Mouse (Mus musculus) bone marrow, adult 2 months (tissue): ENCODE measurements around the gene Pde8a. TPM values are rescaled to one million over a fixed set of nuclear protein-coding genes. Genes with fewer than 3 reads are reported as not detected.

Experiments used
- H3K27ac ChIP-seq: fragments of 200-500 bp; 2 replicates; pipeline ENCODE4 v1.5.1; 2012; ENCODE audit warnings: low read depth, mild to moderate bottlenecking, control low read depth, inconsistent platforms, low read length; ENCODE audit not compliant: control insufficient read depth, poor library complexity, insufficient read depth
- H3K4me1 ChIP-seq: fragments of 200-500 bp; 2 replicates; pipeline ENCODE4 v1.6.1; 2011; ENCODE audit warnings: low read length; ENCODE audit not compliant: control insufficient read depth, insufficient read depth
- H3K4me3 ChIP-seq: fragments of 200-500 bp; replicated peaks from 2 replicates; pipeline ENCODE3; 2011; ENCODE audit warnings: mild to moderate bottlenecking, low read depth, low read length, control low read depth; ENCODE audit not compliant: control insufficient read depth
- CTCF ChIP-seq: fragments of 200-500 bp; IDR thresholded peaks from 2 replicates; pipeline ENCODE4 v1.5.1; 2011; ENCODE audit warnings: low read length, control low read depth; ENCODE audit not compliant: control insufficient read depth, insufficient read depth
- POLR2A ChIP-seq: fragments of 200-500 bp; IDR thresholded peaks from 2 replicates; pipeline ENCODE4 v1.6.1; 2011; ENCODE audit warnings: low read depth, mild to moderate bottlenecking, control low read depth, low read length, borderline replicate concordance; ENCODE audit not compliant: control insufficient read depth
- WGBS: fragments of 180-500 bp; shearing (Covaris S2); methylation state at CpG from one replicate; pipeline ENCODE4 v1.1.7; 2018; 5-methylcytosine and 5-hydroxymethylcytosine counted together
- polyA plus RNA-seq: library from polyadenylated mRNA; stranded (reverse); fragments of >200 nt; gene quantifications from 2 replicates; pipeline ENCODE4 v1.2.4, GENCODE M21; 2011; ENCODE audit warnings: low replicate concordance; ENCODE audit not compliant: missing spikeins, insufficient read depth, insufficient read length

The Pde8a gene
- polyA plus RNA-seq, 1 experiment, result 6.7 TPM

GRCm38 (mm10) chr7:81235117-81235516, 21.7 kb downstream of the Pde8a start:
- H3K27ac ChIP-seq, result no peak overlapping the region
- H3K4me3 ChIP-seq, result no peak overlapping the region
- no peak for TF ChIP-seq POLR2A
- no peak for TF ChIP-seq CTCF
- H3K4me1 ChIP-seq, result no peaks in the 10 kb centered on the region; the same call in 1 of the 2 replicates
- WGBS, result 50% methylated on average over 2 of the region's 2 CpGs

GRCm38 (mm10) chr7:81235600-81236223, 22.3 kb downstream of the Pde8a start:
- WGBS, result 68% methylated on average over 4 of the region's 4 CpGs
- TF ChIP-seq POLR2A (no peak), CTCF (no peak)
- Histone ChIP-seq H3K27ac (no peak overlapping the region), H3K4me3 (no peak overlapping the region), H3K4me1 (no peaks in the 10 kb centered on the region; the same call in 1 of the 2 replicates)

- TF ChIP-seq CTCF (no peak), POLR2A (no peak)
- Histone ChIP-seq H3K27ac (no peak overlapping the region), H3K4me1 (no peaks in the 10 kb centered on the region; the same call in 1 of the 2 replicates), H3K4me3 (no peak overlapping the region)
- 51% methylated on average over 5 of the region's 5 CpGs for WGBS
Observed at GRCm38 (mm10) chr7:81243361-81243760, 30.0 kb downstream of the Pde8a start.

- WGBS, result 80% methylated on average over 3 of the region's 3 CpGs
Observed at GRCm38 (mm10) chr7:81249854-81250279, 36.5 kb downstream of the Pde8a start.

GRCm38 (mm10) chr7:81250601-81251000, 37.2 kb downstream of the Pde8a start:
- no peak overlapping the region for H3K4me3 ChIP-seq
- no peaks in the 10 kb centered on the region; the same call in 1 of the 2 replicates for H3K4me1 ChIP-seq
- no peak overlapping the region for H3K27ac ChIP-seq
- TF ChIP-seq CTCF, result no peak
- no peak for TF ChIP-seq POLR2A
- WGBS, result 80% methylated on average over 6 of the region's 6 CpGs

More at GRCm38 (mm10) chr7:81249854-81250279, 36.5 kb downstream of the Pde8a start:
- TF ChIP-seq CTCF, result no peak
- Histone ChIP-seq H3K4me3 (no peak overlapping the region), H3K27ac (no peak overlapping the region), H3K4me1 (no peaks in the 10 kb centered on the region; the same call in 1 of the 2 replicates)

GRCm38 (mm10) chr7:81251521-81251920, 38.1 kb downstream of the Pde8a start:
- no peaks in the 10 kb centered on the region; the same call in 1 of the 2 replicates for H3K4me1 ChIP-seq
- TF ChIP-seq POLR2A (no peak), CTCF (no peak)
- H3K27ac ChIP-seq, result no peak overlapping the region
- WGBS, result 83% methylated on average over 2 of the region's 2 CpGs
- no peak overlapping the region for H3K4me3 ChIP-seq

- whole genome bisulfite sequencing, result 77% methylated on average over 11 of the region's 11 CpGs
- TF ChIP-seq POLR2A, result no peak
- no peak for TF ChIP-seq CTCF
- H3K4me3 ChIP-seq, result no peak overlapping the region
- no peak overlapping the region for H3K27ac ChIP-seq
- H3K4me1 ChIP-seq, result no peaks in the 10 kb centered on the region
Observed at GRCm38 (mm10) chr7:81253317-81253716, 39.9 kb downstream of the Pde8a start.

- H3K4me3 ChIP-seq, result no peak overlapping the region
- TF ChIP-seq POLR2A, result no peak
- TF ChIP-seq CTCF, result no peak
Observed at GRCm38 (mm10) chr7:81254579-81254978, 41.2 kb downstream of the Pde8a start.

GRCm38 (mm10) chr7:81255456-81255855, 42.1 kb downstream of the Pde8a start:
- no peak overlapping the region for H3K4me3 ChIP-seq
- no peaks in the 10 kb centered on the region for H3K4me1 ChIP-seq
- H3K27ac ChIP-seq, result no peak overlapping the region
- TF ChIP-seq POLR2A, result no peak
- TF ChIP-seq CTCF, result no peak
- 80% methylated on average over 3 of the region's 3 CpGs for WGBS

More at GRCm38 (mm10) chr7:81254579-81254978, 41.2 kb downstream of the Pde8a start:
- no peak overlapping the region for H3K27ac ChIP-seq
- H3K4me1 ChIP-seq, result no peaks in the 10 kb centered on the region
